Mouse (Mus musculus) heart, adult 2 months (tissue): ENCODE results near the gene Ctu2. TPM values are rescaled to one million over a fixed set of nuclear protein-coding genes. Genes with fewer than 3 reads are reported as not detected.

ENCODE experiments used
- DNase-seq, 2 experiments: peaks; one replicate each; pipeline ENCODE4 v3.0.0; 2021
- H3K27ac ChIP-seq: fragments of 200-600 bp; 2 replicates; pipeline ENCODE4 v1.8.1; 2022
- H3K27me3 ChIP-seq: fragments of 200-500 bp; 2 replicates; pipeline ENCODE4 v1.6.1; 2012; ENCODE audit warnings: mild to moderate bottlenecking, low read length, inconsistent platforms, mixed read lengths; ENCODE audit not compliant: control insufficient read depth, insufficient read depth
- H3K36me3 ChIP-seq: fragments of 200-500 bp; 2 replicates; pipeline ENCODE4 v1.6.1; 2012; ENCODE audit warnings: low read length, inconsistent platforms; ENCODE audit not compliant: control insufficient read depth, insufficient read depth
- H3K4me1 ChIP-seq: fragments of 200-500 bp; 2 replicates; pipeline ENCODE4 v1.6.1; 2011; ENCODE audit warnings: low read length; ENCODE audit not compliant: control insufficient read depth, insufficient read depth
- H3K4me3 ChIP-seq: fragments of 200-600 bp; 2 replicates; pipeline ENCODE4 v1.8.1; 2022
- H3K79me2 ChIP-seq: fragments of 200-500 bp; replicated peaks from 2 replicates; pipeline ENCODE4 v1.6.1; 2012; ENCODE audit warnings: mild to moderate bottlenecking, inconsistent platforms, low read length, moderate library complexity, mixed read lengths; ENCODE audit not compliant: control insufficient read depth, insufficient read depth
- H3K9ac ChIP-seq: fragments of 200-500 bp; 2 replicates; pipeline ENCODE4 v1.6.1; 2012; ENCODE audit warnings: low read depth, mild to moderate bottlenecking, control low read depth, inconsistent platforms, low read length, mixed read lengths
- CTCF ChIP-seq: fragments of 200-600 bp; IDR thresholded peaks from 2 replicates; pipeline ENCODE4 v1.8.1; 2022; ENCODE audit warnings: antibody characterized with exemption, mild to moderate bottlenecking, moderate library complexity
- EP300 ChIP-seq: fragments of 200-500 bp; IDR thresholded peaks from 2 replicates; pipeline ENCODE4 v1.6.1; 2011; ENCODE audit warnings: low read depth, low read length, control low read depth; ENCODE audit not compliant: insufficient read depth
- POLR2A ChIP-seq: fragments of 200-500 bp; IDR thresholded peaks from 2 replicates; pipeline ENCODE4 v1.6.1; 2011; ENCODE audit warnings: mild to moderate bottlenecking, low read depth, low read length, control low read depth; ENCODE audit not compliant: insufficient read depth
- WGBS: fragments of 180-500 bp; shearing (Covaris S2); methylation state at CpG from one replicate; pipeline ENCODE4 v1.1.7; 2018; 5-methylcytosine and 5-hydroxymethylcytosine counted together
- intact Hi-C: fragments of 180-260 bp; cut with DNase I; formaldehyde crosslinking; loops from one replicate; pipeline ENCODE4 v1.15.1; 2025
- polyA plus RNA-seq: library from polyadenylated mRNA; depleted of rRNA; stranded (reverse); fragments of >200 nt; gene quantifications from 2 replicates; pipeline ENCODE4 v1.2.3, GENCODE M21; 2012
- total RNA-seq, 2 experiments: library from RNA; stranded (reverse); gene quantifications; 2 replicates each; pipeline ENCODE4 v1.2.3; 2021

The Ctu2 gene
- total and polyA plus RNA-seq, 3 experiments = 5.6 to 12.3 (median 7.7) TPM

DNA sequence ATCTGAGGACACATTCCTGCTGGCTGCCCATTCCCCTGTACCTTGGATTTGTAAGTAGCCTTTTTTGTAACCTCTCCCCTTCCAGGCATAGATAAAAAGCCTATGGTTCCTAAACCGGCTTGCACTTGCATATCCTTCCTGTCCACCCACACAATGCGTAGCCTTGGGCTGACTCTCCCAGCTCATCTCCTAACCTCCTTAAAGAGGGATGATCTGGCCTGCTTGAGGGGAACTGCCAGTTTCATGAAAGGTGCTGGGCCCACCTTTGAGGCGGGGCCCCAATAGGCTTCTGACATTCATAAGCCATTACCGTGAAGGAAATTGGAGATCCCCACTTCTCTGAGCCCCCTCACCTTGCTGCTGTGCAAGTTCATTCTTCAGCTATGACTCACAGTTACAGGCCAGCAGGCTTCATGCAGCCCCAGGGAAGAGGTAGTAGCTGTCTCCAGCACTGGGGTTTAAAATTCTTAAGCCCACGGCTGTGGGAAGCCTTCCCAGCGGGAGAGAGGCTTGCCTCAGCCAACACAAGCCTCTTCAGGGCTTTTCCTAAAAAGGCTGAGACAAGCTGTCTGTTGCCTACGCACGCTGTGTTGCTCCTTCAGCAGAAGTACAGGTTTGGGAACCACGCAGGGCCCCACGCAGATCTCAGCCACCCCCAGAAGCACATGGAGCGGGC is 14.3 kb upstream of the Ctu2 start:
- intact Hi-C loops = no loop called here
- Histone ChIP-seq H3K4me1 (peaks cover 4% of the 10 kb centered on the region; the same call in 1 of the 2 replicates), H3K27me3 (no peaks in the 10 kb centered on the region), H3K9ac (no peak overlapping the region), H3K79me2 (no peaks in the 10 kb centered on the region), H3K27ac (no peak overlapping the region), H3K36me3 (no peaks in the 10 kb centered on the region), H3K4me3 (no peak overlapping the region)
- no peak for DNase-seq
- WGBS = 75% methylated on average over 11 of the region's 11 CpGs
- no peak for TF ChIP-seq POLR2A
- TF ChIP-seq CTCF = no peak
- no peak for TF ChIP-seq EP300

DNA sequence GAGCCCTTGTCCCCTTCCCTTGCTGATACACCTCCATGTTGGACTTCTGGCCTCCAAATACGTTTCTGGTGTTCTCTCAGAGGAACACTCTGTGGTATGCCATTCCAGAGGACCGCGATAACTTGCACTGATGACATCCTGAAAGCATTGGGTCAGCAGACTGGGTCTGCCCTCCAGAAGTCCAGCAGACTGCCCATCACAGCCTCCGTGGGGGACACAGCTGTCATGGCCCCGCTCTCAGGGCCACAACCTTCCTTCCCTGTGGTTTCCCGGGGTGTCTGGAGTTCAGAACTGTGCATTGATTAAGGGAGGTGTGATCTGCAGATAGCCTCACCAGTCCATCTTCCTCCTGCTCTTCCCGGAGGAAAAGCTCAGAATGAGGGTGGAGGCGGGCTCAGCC is 13.4 kb upstream of the Ctu2 start:
- Histone ChIP-seq H3K9ac (no peak overlapping the region), H3K79me2 (no peaks in the 10 kb centered on the region), H3K4me3 (no peak overlapping the region), H3K27me3 (no peaks in the 10 kb centered on the region), H3K4me1 (peaks cover 4% of the 10 kb centered on the region; the same call in 1 of the 2 replicates), H3K36me3 (no peaks in the 10 kb centered on the region), H3K27ac (no peak overlapping the region)
- 77% methylated on average over 8 of the region's 8 CpGs for WGBS
- no peak for DNase-seq
- TF ChIP-seq CTCF (no peak), EP300 (no peak), POLR2A (no peak)
- intact Hi-C loops = no loop called here

DNA sequence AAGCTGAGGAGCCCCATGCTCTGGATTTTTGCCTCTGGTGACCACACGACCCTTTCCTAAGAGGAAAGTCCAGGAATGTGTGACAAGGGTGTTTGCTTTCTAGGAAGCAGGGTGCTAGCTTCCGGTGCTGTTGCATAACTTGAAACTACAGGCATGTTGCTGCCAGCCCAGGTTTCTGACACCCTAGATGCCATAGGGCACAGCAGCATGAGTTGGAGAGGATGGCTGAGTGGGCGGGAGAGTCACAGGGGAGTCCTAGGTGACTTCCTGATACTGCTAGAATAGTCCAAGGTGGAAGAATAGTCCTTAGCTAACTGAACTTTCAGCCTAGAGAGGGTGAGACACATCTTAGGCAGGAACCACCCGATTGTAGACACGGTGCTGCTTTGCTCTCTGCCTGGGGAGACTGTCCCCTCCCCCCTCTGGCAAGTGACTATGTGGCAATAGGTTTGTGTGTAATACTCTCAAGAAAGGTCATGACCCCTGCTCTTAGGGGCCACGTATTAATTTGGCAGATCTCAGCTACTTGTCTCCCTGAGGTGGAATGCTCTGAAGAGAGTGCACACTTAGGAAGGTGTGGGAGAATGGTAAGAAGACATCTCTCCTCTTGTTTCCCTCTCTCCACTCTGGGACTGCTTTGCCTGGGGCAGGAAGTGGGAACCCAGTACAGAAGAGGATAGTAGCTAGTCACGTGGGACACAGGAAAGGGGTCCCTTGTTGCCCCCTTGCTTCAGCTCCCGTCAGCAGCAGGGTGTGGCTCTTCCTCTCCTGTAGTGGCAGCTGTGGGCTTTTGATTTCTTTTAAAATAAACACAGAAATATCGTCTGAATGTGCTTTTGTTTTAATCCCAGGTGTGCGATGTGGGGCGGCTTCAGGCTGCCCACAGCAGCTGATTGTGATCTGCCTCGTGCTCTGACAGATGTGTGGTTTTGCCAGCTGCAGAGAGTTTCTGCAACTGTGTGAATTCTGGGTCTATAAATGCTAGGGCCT is 12.0 kb upstream of the Ctu2 start:
- H3K4me3 ChIP-seq = no peak overlapping the region
- intact Hi-C loops = no loop called here
- WGBS = 39% methylated on average over 12 of the region's 12 CpGs
- no peak overlapping the region for H3K27ac ChIP-seq
- H3K27me3 ChIP-seq = no peaks in the 10 kb centered on the region
- no peak overlapping the region for H3K9ac ChIP-seq
- no peak for DNase-seq
- no peaks in the 10 kb centered on the region for H3K79me2 ChIP-seq
- no peak for TF ChIP-seq POLR2A
- no peak for TF ChIP-seq EP300
- peaks cover 4% of the 10 kb centered on the region; the same call in 1 of the 2 replicates for H3K4me1 ChIP-seq
- H3K36me3 ChIP-seq = no peaks in the 10 kb centered on the region

DNA sequence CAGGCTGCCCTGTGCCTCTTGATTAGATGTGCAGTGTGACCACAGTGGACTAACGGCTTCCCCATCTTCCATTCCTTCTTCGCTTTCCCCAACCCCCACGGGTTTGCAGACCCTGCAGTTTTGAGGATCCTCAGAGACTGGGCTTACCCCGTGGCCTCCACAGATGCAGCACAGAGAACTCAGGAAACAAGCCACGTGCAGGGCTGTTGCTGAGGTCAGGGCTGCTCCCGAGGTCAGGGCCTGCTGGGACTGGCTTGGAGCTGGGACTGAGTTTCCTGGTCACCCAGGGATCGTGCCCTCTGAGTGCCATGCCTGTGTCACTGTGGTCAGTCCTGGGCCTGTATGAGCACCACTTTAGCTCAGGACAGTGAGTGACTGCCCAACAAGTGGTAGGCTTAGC is 11.0 kb upstream of the Ctu2 start:
- H3K27ac ChIP-seq = no peak overlapping the region
- no peaks in the 10 kb centered on the region for H3K79me2 ChIP-seq
- WGBS = 64% methylated on average over 7 of the region's 7 CpGs
- H3K36me3 ChIP-seq = no peaks in the 10 kb centered on the region
- TF ChIP-seq EP300 (no peak), CTCF (no peak), POLR2A (no peak)
- H3K27me3 ChIP-seq = no peaks in the 10 kb centered on the region
- peaks cover 2% of the 10 kb centered on the region; the same call in 1 of the 2 replicates for H3K4me1 ChIP-seq
- intact Hi-C loops = no loop called here
- no peak for DNase-seq
- no peak overlapping the region for H3K4me3 ChIP-seq
- H3K9ac ChIP-seq = no peak overlapping the region

DNA sequence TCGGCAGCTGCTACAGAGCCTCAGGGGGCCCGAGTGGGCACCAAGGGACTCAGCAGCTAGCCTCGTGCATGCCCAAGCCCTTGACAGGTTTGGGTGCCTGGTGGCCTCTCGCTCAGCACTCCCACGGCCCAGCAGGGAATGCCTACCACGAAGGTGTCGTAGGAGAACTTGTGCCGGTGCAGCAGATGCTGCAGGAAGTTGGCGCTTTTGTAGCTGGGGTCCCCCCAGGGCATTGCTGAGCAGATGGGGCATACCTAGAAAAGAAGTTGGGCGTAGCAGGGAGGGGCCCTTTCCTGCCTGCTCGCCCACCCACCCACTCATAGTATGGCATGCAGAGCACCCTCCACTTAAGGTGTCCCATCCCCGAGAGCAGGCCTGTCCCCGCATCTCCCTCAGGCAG is 8.1 kb upstream of the Ctu2 start:
- Histone ChIP-seq H3K27ac (no peak overlapping the region), H3K4me1 (no peaks in the 10 kb centered on the region), H3K79me2 (no peaks in the 10 kb centered on the region), H3K36me3 (no peaks in the 10 kb centered on the region), H3K4me3 (no peak overlapping the region), H3K27me3 (no peaks in the 10 kb centered on the region), H3K9ac (no peak overlapping the region)
- no peak for DNase-seq
- intact Hi-C loops = no loop called here
- TF ChIP-seq EP300 = no peak
- TF ChIP-seq CTCF = no peak
- no peak for TF ChIP-seq POLR2A
- WGBS = 88% methylated on average over 13 of the region's 13 CpGs

DNA sequence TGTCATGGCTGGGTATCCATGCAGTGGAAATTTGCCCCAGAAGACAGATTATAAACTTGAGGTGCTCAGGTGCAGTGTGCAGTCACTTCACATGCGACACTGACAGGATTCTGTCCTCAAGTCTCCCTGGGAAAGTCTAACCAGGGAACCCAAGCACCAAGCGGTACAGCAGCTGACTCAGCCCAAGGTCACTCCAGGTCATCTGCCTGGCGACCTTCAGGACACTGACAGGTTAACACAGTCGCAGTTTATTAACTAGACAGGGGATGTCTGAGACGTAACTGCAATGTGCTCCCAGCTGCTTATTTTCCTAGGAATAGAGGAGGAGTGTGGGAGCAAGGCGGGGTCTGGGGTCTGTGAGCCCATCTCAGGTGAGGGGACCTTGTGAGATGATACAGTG is 6.5 kb upstream of the Ctu2 start:
- H3K36me3 ChIP-seq = no peaks in the 10 kb centered on the region

More for the DNA sequence above, 6.5 kb upstream of the Ctu2 start:
- Histone ChIP-seq H3K9ac (no peak overlapping the region), H3K27ac (no peak overlapping the region), H3K79me2 (no peaks in the 10 kb centered on the region), H3K4me3 (no peak overlapping the region), H3K27me3 (no peaks in the 10 kb centered on the region), H3K4me1 (no peaks in the 10 kb centered on the region)
- intact Hi-C loops = no loop called here
- DNase-seq = no peak
- 61% methylated on average over 6 of the region's 6 CpGs for WGBS
- TF ChIP-seq EP300 (no peak), CTCF (no peak), POLR2A (no peak)
